Mouse (Mus musculus): Measurements from ENCODE around the gene Gm6034.

DNA sequence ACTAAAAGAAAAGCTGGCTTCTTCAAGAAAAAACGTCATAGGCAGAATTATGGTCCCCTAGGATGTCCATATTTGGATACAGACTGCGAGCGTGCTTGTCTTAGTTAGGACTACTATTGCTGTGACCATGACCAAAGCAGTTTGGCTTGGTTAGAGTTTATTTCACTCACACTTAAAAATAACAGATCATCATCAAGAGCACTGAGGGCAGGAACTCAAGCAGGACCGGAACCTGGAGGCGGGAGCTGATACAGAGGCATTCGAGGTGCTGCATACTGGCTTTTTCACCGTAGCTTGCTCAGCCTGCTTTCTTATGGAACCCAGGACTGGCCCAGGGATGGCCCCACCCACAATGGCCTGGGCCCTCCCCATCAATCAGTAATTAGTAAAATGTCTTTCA is 39.4 kb upstream of the Gm6034 start:
- TF ChIP-seq HCFC1 (IDR thresholded peaks at IDR 0.05; ENCODE audit: borderline replicate concordance, insufficient read depth, low read length) (no peak), CHD2 (IDR thresholded peaks at IDR 0.05; ENCODE audit: low read depth, low read length) (no peak)
